Mouse (Mus musculus) G1E (cell line): ENCODE results near the gene Egf.

Experiments used
- CTCF ChIP-seq: IDR thresholded peaks from 2 replicates; pipeline ENCODE4 v1.5.1; 2012; ENCODE audit warnings: low read depth, low read length, inconsistent platforms, mixed read lengths
- GATA1 ChIP-seq: IDR thresholded peaks from 2 replicates; pipeline ENCODE4 v1.6.1; 2012; ENCODE audit warnings: borderline replicate concordance, low read length, inconsistent platforms, mixed read lengths
- GATA2 ChIP-seq: IDR thresholded peaks from 2 replicates; pipeline ENCODE4 v1.6.1; 2012; ENCODE audit warnings: low read depth, low read length, inconsistent platforms, borderline replicate concordance
- POLR2AphosphoS5 ChIP-seq: IDR thresholded peaks from 2 replicates; pipeline ENCODE4 v1.6.1; 2012; ENCODE audit warnings: low read depth, low read length, inconsistent platforms; ENCODE audit not compliant: insufficient replicate concordance
- TAL1 ChIP-seq: conservative IDR thresholded peaks from 2 replicates; pipeline ENCODE4 v1.6.1; 2012; ENCODE audit warnings: low read depth, low read length, inconsistent platforms, mixed read lengths

DNA sequence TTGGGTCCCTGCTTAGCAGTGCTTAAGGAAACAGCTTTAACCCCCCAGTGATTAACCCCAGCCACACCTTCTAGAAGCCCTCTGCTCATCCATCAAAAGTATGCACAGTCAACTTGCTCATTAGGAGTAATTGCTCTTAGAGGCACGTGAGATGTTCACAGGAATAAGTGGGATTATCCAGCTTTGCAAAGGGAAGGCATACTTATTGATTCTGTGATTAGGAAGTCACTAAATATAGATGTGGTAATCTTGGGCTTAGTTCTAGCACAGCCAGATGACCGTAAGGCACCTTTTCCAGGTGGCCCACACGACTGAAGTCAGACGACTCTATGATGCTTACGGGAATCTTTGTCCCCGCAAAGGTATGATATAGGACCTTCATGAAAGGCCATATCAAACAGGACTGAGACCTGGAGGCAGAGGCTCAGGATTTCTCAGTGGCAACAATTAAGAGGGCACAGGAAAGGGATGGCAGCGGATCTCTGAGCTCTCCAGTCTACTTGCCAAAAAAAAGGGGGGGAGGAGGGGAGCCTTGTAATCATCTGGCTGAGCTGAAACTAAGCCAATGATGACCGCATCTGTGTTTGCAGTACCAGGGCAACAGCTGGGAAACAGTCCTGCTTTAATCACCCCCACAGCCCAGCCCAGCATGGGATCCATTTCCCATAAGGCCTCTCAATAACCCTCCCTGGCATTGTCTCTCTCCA lies 105.4 kb downstream of the Egf start:
- TF ChIP-seq CTCF (no peak), GATA1 (no peak), TAL1 (no peak), GATA2 (no peak), POLR2AphosphoS5 (no peak)
